Mouse (Mus musculus) T-cell, adult 2 months (primary cell): Measurements from ENCODE around the gene Tmem190.
"Not testable (repeated sequence)": the region's sequence is repeated elsewhere in the genome, so short reads cannot be mapped to it uniquely, and the experiment has no call there.

Experiments used
- DNase-seq: peaks from one replicate; pipeline ENCODE4 v3.0.0; 2022; ENCODE audit warnings: low spot score

Tmem190 gene

DNA sequence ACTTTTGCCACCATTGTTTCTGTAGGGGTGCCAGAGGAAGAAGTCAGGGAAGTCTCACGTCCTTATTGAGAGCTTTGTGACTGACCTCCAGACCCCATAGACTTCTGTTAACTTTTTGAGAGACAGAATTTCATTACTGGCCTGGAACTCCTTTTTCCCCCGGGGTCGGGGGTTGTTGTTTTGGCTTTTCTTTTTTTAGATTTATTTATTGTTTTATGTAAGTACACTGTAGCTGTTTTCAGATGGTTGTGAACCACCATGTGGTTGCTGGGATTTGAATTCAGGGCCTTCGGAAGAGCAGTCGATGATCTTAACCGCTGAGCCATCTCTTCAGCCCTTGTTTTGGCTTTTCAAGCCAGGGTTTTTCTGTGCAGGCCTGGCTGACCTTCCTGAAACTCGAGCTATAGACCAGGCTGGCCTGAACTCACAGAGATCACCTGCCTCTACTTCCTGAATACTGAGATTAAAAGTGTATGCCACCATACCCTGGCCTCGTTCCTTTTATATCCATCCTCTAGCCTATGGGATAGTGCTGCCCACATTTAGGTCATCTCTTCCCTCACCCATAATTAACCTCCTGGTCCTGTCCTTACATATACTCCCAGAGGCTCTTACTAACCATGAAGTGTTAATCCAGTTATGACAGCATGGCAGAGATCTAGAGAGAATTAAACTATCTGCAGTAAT lies 30.5 kb downstream of the Tmem190 start:
- no peak for DNase-seq

GRCm38 (mm10) chr7:4816559-4816958 lies 33.8 kb downstream of the Tmem190 start:
- DNase-seq = peak; percentile 37

DNA sequence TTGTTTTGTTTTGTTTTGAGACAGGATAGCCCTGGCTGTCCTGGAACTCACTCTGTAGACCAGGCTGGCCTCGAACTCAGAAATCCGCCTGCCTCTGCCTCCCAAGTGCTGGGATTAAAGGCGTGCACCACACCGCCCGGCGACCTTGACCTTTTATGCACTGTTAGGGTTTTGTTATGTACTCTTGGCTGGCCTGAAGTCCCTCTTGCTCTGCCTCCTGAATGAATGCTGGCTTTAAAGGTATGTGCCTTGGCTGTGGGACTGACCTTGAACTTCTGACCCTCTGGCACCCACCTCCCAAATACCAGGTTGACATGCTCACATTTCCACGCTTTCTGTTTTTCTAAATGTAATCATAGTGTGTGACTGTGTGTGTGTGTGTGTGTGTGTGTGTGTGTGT lies 38.2 kb downstream of the Tmem190 start:
- DNase-seq = not testable (repeated sequence)

GRCm38 (mm10) chr7:4821690-4822089 lies 39.0 kb downstream of the Tmem190 start:
- no peak for DNase-seq

GRCm38 (mm10) chr7:4822162-4822907 lies 39.6 kb downstream of the Tmem190 start:
- no peak for DNase-seq

DNA sequence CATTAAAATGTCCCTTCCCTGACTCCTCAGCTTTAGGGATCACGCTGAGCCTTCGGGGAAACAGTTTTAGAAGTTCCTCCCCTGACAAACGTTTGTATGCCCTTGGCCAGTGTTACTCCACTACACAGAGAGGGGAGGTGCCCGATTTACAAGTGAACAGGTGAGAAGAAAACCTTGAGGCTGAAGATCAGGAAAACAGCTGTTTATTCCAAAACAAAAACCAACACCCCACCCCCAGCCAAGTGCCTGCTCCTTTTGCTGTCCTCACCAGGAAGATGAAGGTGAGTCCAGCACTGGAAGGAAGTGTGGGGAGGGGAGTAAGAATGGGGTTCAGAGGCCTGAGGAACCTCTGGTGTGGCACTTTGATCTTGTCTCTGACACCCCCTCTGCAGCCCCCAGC lies 42.6 kb downstream of the Tmem190 start:
- DNase-seq = no peak

- no peak for DNase-seq
Measured at GRCm38 (mm10) chr7:4830476-4830875, 47.7 kb downstream of the Tmem190 start.
